Mouse (Mus musculus): ENCODE data around the gene Nr5a2. TPM values are rescaled to one million over a fixed set of nuclear protein-coding genes. Genes with fewer than 3 reads are reported as not detected.

The Nr5a2 gene
- under 1 TPM; 0.29 to 0.61 TPM for total RNA-seq (2021)
- long read RNA-seq, experiment 1, result 0 reads
- long read RNA-seq, experiment 2, result 0 reads

DNA sequence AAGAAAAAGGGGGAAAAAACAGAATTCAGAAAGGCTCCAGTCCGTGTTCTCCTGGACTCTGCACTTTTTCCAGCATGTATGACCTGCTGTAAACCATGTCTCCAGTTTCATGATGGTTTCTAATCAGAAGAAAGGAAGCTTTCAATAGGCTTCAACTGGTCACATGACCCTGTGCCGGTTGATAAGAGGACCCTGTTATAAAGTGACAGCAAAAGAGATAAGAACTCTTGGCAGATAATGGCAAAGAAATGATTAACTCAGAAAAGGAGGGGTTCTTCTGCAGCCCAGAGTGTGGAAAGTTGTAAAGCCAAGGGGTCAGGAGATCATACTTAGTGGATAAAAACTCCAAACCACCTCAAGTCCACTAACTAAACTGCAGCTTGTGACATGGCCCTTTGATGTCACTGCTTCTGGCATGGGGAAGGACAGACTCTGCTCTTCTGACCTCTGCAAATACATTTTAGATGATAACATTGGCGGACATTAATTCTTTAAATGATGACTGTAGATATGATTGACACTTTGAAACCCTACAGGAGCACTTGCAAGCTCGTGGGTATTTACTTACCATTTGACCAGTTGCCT, at the start of gene Nr5a2:
Nr5a2 (minus strand) TSS at position 21 of the 585 bp plus-strand sequence.
- DNase-seq, result no peak

DNA sequence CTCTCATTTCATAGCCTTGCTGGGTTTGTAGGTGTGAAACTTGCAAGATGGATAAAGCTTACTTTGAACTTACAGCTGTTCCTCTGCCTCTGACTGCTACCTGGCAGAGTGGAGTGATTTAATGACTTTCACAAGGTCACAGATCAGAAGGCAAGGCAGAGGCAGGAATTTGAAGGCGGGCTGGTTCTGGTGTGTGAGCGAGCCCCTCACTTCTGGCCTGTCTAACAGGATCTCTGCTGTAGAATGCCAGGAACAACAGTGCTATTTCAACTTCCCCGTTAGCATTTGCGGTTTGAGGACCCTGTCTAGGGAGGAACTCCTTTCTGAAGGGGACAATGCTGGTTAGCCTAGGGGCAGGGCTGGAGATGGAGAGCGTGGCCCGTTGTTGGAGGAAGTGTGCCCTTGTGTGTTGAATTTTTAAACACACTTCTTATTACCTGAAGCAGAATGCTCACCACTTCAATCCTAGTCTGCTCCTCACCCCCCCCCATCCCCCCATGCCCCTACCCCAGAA, 48.5 kb upstream of the Nr5a2 start:
- no peak for DNase-seq

- no peak for DNase-seq
Measured at GRCm38 (mm10) chr1:137003816-137004215, 43.6 kb upstream of the Nr5a2 start.

- no peak for DNase-seq
Measured at GRCm38 (mm10) chr1:137003144-137003543, 42.9 kb upstream of the Nr5a2 start.

GRCm38 (mm10) chr1:136991762-136992352, 31.6 kb upstream of the Nr5a2 start:
- DNase-seq, result no peak

DNA sequence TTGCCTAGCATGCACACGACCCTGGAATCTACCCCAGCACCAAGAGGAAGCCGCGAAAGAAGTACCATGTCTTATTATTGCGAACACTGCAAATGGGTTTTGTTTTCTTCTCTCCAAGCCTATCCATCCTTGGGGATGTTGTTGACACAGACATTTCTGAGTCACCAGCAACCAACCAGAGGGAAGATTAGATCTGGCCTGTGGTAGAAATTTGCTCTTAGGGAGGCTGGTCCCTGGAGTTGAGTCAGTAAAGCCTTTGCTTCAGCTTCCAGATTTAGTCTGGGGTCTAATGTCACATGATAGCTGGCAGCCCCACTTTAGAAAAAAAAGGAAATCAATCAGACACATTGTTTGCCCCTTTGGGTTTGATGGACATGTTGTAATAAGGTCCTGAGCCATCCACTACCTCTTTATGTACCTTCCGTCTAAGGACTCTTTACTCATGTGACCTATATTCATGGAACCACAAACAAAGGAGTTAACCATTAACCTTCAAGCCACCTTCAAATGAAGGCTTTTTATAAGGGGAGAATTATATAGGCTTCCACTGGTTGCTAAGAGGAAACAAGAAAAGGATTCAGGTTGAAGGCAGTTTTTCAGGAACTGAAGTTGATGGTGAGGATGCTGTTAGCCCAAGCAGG, 20.1 kb upstream of the Nr5a2 start:
- no peak for DNase-seq

DNA sequence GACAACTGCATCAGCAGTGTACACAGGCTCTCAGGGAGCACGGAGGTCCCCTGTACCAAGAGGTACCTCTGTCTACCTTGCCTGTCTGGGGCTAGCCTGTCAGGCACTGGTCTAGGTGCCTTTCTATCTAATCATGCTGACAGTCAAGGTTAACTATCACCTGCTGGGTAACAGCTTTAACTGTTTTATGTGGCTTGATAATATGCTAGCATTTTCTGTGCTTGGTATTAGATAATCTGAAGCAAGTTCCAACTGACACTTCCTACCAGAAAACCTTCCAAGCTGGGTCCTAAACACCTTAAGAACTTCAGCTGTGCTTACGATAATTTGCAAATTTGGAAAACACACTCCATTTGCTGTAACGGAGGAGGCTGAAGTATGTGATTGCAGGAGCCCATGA, 17.6 kb upstream of the Nr5a2 start:
- DNase-seq, result no peak

- DNase-seq, result no peak
Measured at GRCm38 (mm10) chr1:136974040-136974439, 13.8 kb upstream of the Nr5a2 start.

GRCm38 (mm10) chr1:136973016-136973415, 12.8 kb upstream of the Nr5a2 start:
- no peak for DNase-seq

DNA sequence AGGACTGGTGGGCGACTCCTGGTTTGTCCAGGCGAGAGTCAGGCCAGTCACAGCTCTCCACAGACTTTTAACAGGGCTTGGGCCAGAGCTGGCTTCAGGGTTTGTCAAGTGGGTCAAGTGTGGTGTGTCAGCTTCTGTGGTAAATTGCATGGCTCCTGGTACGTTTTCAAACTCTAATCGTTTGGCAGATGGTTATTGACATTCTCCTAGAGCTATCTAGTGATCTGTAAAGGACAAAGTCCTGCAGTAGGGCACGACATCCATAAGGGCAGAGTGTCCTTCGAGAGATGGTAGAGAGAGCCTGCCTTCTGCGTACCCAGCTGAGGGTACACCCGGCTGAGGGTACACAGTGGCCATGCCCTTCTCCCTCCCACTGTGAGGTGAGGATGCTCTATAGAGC, 10.7 kb upstream of the Nr5a2 start:
- DNase-seq, result no peak

- no peak for DNase-seq
Measured at GRCm38 (mm10) chr1:136966728-136967386, 6.6 kb upstream of the Nr5a2 start.

DNA sequence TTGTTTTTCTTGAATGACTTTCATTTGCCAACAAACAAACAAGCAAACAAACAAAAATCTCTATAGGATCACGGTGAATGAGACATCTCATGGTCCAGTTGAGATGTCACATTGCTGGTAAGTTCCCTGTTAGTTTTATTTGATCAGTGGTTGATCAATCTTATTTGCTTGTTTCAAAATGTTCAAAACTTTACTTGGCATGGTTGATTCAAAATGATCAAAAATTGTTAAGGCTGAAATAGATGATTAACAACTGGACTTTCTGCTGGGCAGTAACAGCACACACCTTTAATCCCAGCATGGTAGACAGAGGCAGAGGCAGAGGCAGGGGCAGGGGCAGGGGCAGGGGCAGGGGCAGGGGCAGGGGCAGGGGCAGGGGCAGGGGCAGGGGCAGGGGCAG, 757 bp downstream of the Nr5a2 start:
- DNase-seq, result no peak

DNA sequence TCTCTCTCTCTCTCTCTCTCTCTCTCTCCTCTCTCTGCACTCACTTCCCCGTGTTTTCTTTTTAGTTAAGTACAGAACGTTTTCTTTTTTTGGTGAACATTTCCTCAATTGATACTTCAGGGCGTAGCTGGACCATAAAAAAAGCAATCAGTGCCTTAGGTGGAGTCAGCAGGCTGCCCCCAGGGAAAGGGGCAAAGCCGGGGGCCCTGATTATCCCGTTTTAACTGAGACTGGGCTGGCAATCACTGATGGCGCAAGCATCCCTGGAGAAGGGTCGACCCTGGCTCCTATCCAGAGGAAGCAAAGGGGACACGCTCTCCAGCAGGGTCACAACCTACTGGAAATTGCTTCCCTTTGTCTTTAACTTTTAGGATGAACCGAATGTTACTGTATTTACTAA, 1.6 kb downstream of the Nr5a2 start:
- no peak for DNase-seq

- no peak for DNase-seq
Measured at GRCm38 (mm10) chr1:136958185-136958584, 2.1 kb downstream of the Nr5a2 start.

- no peak for DNase-seq
Measured at GRCm38 (mm10) chr1:136957696-136958095, 2.6 kb downstream of the Nr5a2 start.

GRCm38 (mm10) chr1:136954108-136954494, 6.1 kb downstream of the Nr5a2 start:
- DNase-seq, result no peak

- DNase-seq, result no peak
Measured at GRCm38 (mm10) chr1:136953444-136954107, 6.7 kb downstream of the Nr5a2 start.

- no peak for DNase-seq
Measured at GRCm38 (mm10) chr1:136952609-136953311, 7.5 kb downstream of the Nr5a2 start.

GRCm38 (mm10) chr1:136951946-136952531, 8.2 kb downstream of the Nr5a2 start:
- no peak for DNase-seq

DNA sequence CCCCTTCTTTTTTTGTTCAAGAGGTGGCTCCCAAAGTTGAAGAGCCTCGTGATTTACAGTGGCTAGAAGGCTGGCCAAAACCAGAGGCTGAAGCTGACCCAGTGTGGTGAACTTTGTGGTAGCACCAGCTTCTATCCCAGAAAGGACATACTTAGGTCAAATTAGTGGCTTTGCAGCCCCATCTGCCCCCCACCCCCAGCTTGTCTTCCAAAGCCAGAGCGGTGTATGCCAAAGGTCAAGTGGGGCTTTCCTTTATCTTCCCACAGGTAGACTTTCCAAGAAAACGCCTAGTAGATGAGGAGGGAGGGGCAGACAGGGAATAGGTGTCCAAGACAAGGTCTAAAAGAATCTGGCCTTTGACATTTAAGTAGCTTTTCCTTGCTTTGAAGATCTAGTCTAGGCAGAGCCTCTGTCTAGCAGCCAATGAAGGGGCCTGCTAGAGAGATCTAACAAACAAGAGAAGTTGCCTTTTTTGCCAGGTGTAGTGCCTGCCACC, 9.0 kb downstream of the Nr5a2 start:
- DNase-seq, result no peak

DNA sequence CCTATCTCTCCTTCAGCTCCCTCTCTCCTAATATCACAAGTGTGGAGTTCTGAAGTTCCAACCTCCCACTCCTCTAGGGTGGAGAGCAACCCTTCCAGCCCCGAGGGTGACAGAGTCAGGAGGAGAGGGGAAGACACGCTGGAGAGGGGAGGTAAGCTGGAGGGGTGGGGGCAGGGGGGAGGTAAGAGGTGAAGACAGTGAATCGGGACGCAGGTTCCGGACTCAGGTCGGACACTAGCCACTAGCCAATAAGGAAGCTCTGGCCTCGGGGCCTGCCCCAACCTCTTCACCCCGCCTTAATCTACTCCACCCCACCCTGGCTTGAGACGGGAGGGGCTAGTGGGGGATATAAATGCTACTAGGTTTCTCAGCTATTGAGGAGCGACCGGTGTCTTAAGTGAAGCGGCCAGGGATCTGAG, 10.9 kb downstream of the Nr5a2 start:
- no peak for DNase-seq

Measured in gastrocnemius, postnatal 25 days (tissue).